30 mouse cellular contexts compared by ENCODE assay signal in the genomic region with DNA sequence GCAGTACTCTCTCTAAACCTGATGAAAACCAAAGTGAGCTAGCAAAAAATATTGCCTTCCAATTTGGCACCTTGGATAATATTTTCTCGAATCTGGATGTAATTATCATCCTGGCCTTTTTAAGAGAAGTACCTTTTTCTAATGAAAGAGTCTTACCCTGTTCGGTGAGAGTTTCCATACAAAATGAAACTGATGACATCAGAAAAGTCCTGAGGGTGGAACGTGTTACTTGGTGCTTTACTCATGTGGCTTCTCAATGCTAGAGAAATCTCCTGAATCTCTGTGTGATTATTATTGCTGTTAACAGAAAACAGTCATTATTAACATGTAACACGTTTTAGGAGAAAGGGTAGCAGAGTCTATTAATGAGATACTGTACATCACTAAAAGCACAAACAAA.
"Had no signal": no experiment of that assay in that cellular context is flagged by ENCODE, and none has a peak within 500 bp of the region (broad histone marks: within the 10 kb centered on the region; RNA-seq: fewer than 3 reads in every experiment).

No protein-coding gene starts in this region.

- H3K27me3 ChIP-seq: heart, embryonic 12.5 days; heart, embryonic 13.5 days; heart, embryonic 15.5 days; hindbrain, embryonic 12.5 days; hindbrain, embryonic 13.5 days; hindbrain, embryonic 15.5 days; intestine, embryonic 15.5 days; kidney, embryonic 15.5 days had no signal

- H3K4me3 ChIP-seq: heart, embryonic 12.5 days; heart, embryonic 13.5 days; heart, embryonic 15.5 days; hindbrain, embryonic 10.5 days; hindbrain, embryonic 12.5 days; hindbrain, embryonic 13.5 days; hindbrain, embryonic 15.5 days; intestine, embryonic 15.5 days; kidney, embryonic 15.5 days; layer of hippocampus, adult 2 months; left cerebral cortex, adult 2 months had no signal

- H3K27ac ChIP-seq: heart, embryonic 13.5 days; heart, embryonic 15.5 days; hindbrain, embryonic 10.5 days; hindbrain, embryonic 12.5 days; hindbrain, embryonic 13.5 days; hindbrain, embryonic 14.5 days; hindbrain, embryonic 15.5 days; hindbrain, postnatal 0 days; intestine, embryonic 15.5 days; kidney, embryonic 15.5 days; kidney, postnatal 0 days; layer of hippocampus, adult 2 months; left cerebral cortex, adult 2 months had no signal

- H3K9me3 ChIP-seq: heart, embryonic 12.5 days; heart, embryonic 13.5 days; heart, embryonic 15.5 days; hindbrain, embryonic 10.5 days; hindbrain, embryonic 12.5 days; hindbrain, embryonic 13.5 days; hindbrain, embryonic 15.5 days; intestine, embryonic 15.5 days; kidney, embryonic 15.5 days had no signal

- H3K4me2 ChIP-seq: heart, embryonic 12.5 days; heart, embryonic 13.5 days; heart, embryonic 15.5 days; hindbrain, embryonic 12.5 days; hindbrain, embryonic 13.5 days; hindbrain, embryonic 14.5 days; hindbrain, embryonic 15.5 days; intestine, embryonic 15.5 days; kidney, embryonic 15.5 days had no signal

- H3K4me1 ChIP-seq: hindbrain, embryonic 10.5 days; hindbrain, embryonic 12.5 days; hindbrain, embryonic 13.5 days; hindbrain, embryonic 15.5 days; intestine, embryonic 15.5 days; kidney, embryonic 15.5 days had no signal

- H3K9ac ChIP-seq: heart, embryonic 12.5 days; heart, embryonic 13.5 days; heart, embryonic 15.5 days; hindbrain, embryonic 12.5 days; hindbrain, embryonic 13.5 days; hindbrain, embryonic 14.5 days; hindbrain, embryonic 15.5 days; intestine, embryonic 15.5 days; kidney, embryonic 15.5 days had no signal

- DNase-seq: heart, postnatal 10 days; heart, postnatal 14 days; heart, postnatal 36 days; heart, postnatal 4 days; kidney, adult 11 months; kidney, adult 18-20 months; kidney, adult 2 months; kidney, adult 8-10 months; kidney, adult 9 months; kidney, postnatal 10 days; kidney, postnatal 14 days; kidney, postnatal 25 days; kidney, postnatal 36 days; kidney, postnatal 4 days; layer of hippocampus, adult 9-11 months; layer of hippocampus, postnatal 36 days had no signal
